Mouse (Mus musculus): ENCODE results near the gene Tnik. TPM values are rescaled to one million over a fixed set of nuclear protein-coding genes. Genes with fewer than 3 reads are reported as not detected.
A peak's percentile ranks its signal among the peaks of the same experiment; 100 is the strongest.

Tnik gene
- polyA plus RNA-seq, 1 experiment: 13.8 TPM

GRCm38 (mm10) chr3:28544345-28544869 is 281.4 kb downstream of the Tnik start:
- no peaks in the 10 kb centered on the region for H3K27me3 ChIP-seq (replicated peaks)
- no peak overlapping the region for H3K4me3 ChIP-seq (replicated peaks)
- peaks cover 97% of the 10 kb centered on the region for H3K36me3 ChIP-seq (replicated peaks; ENCODE audit: low read length)
- no peaks in the 10 kb centered on the region for H3K9me3 ChIP-seq
- no peak for TF ChIP-seq FLI1 (IDR thresholded peaks at IDR 0.05; ENCODE audit: low read length)
- no peak for TF ChIP-seq GATA1 (IDR thresholded peaks at IDR 0.05; ENCODE audit: borderline replicate concordance, low read length)
- H3K4me1 ChIP-seq: peaks cover 26% of the 10 kb centered on the region

GRCm38 (mm10) chr3:28547965-28548730 is 285.1 kb downstream of the Tnik start:
- Histone ChIP-seq H3K27me3 (replicated peaks) (no peaks in the 10 kb centered on the region), H3K4me3 (replicated peaks) (no peak overlapping the region), H3K9me3 (no peaks in the 10 kb centered on the region), H3K4me1 (peaks cover 46% of the 10 kb centered on the region), H3K36me3 (replicated peaks; ENCODE audit: low read length) (peaks cover 95% of the 10 kb centered on the region)
- TF ChIP-seq FLI1 (IDR thresholded peaks at IDR 0.05; ENCODE audit: low read length) (no peak), GATA1 (IDR thresholded peaks at IDR 0.05; ENCODE audit: borderline replicate concordance, low read length) (no peak)

- peaks cover 46% of the 10 kb centered on the region for H3K4me1 ChIP-seq
- TF ChIP-seq FLI1 (IDR thresholded peaks at IDR 0.05; ENCODE audit: low read length): no peak
- peaks cover 92% of the 10 kb centered on the region for H3K36me3 ChIP-seq (replicated peaks; ENCODE audit: low read length)
- H3K4me3 ChIP-seq (replicated peaks): no peak overlapping the region
- no peaks in the 10 kb centered on the region for H3K9me3 ChIP-seq
- no peaks in the 10 kb centered on the region for H3K27me3 ChIP-seq (replicated peaks)
These were observed 286.4 kb downstream of the Tnik start for GRCm38 (mm10) chr3:28549391-28549790.

- H3K4me3 ChIP-seq (replicated peaks): no peak overlapping the region
- H3K36me3 ChIP-seq (replicated peaks; ENCODE audit: low read length): peaks cover 92% of the 10 kb centered on the region
- H3K27me3 ChIP-seq (replicated peaks): no peaks in the 10 kb centered on the region
- no peaks in the 10 kb centered on the region for H3K9me3 ChIP-seq
- TF ChIP-seq GATA1 (IDR thresholded peaks at IDR 0.05; ENCODE audit: borderline replicate concordance, low read length) (no peak), FLI1 (IDR thresholded peaks at IDR 0.05; ENCODE audit: low read length) (no peak)
- H3K4me1 ChIP-seq: peaks cover 56% of the 10 kb centered on the region
These were observed 287.6 kb downstream of the Tnik start for GRCm38 (mm10) chr3:28550497-28551093.

- no peaks in the 10 kb centered on the region for H3K27me3 ChIP-seq (replicated peaks)
- TF ChIP-seq GATA1 (IDR thresholded peaks at IDR 0.05; ENCODE audit: borderline replicate concordance, low read length) (no peak), FLI1 (IDR thresholded peaks at IDR 0.05; ENCODE audit: low read length) (no peak)
- peaks cover 92% of the 10 kb centered on the region for H3K36me3 ChIP-seq (replicated peaks; ENCODE audit: low read length)
- H3K9me3 ChIP-seq: no peaks in the 10 kb centered on the region
- H3K4me3 ChIP-seq (replicated peaks): no peak overlapping the region
- H3K4me1 ChIP-seq: peaks cover 61% of the 10 kb centered on the region
These were observed 288.7 kb downstream of the Tnik start for GRCm38 (mm10) chr3:28551756-28552155.

- peaks cover 94% of the 10 kb centered on the region for H3K36me3 ChIP-seq (replicated peaks; ENCODE audit: low read length)
- TF ChIP-seq FLI1 (IDR thresholded peaks at IDR 0.05; ENCODE audit: low read length) (no peak), GATA1 (IDR thresholded peaks at IDR 0.05; ENCODE audit: borderline replicate concordance, low read length) (no peak)
- no peaks in the 10 kb centered on the region for H3K9me3 ChIP-seq
- H3K4me1 ChIP-seq: peaks cover 57% of the 10 kb centered on the region
- no peaks in the 10 kb centered on the region for H3K27me3 ChIP-seq (replicated peaks)
- H3K4me3 ChIP-seq (replicated peaks): no peak overlapping the region
These were observed 291.9 kb downstream of the Tnik start for GRCm38 (mm10) chr3:28554934-28555333.

GRCm38 (mm10) chr3:28555795-28556570 is 293.0 kb downstream of the Tnik start:
- no peaks in the 10 kb centered on the region for H3K27me3 ChIP-seq (replicated peaks)
- TF ChIP-seq GATA1 (IDR thresholded peaks at IDR 0.05; ENCODE audit: borderline replicate concordance, low read length): no peak
- no peak for TF ChIP-seq FLI1 (IDR thresholded peaks at IDR 0.05; ENCODE audit: low read length)
- peaks cover 95% of the 10 kb centered on the region for H3K36me3 ChIP-seq (replicated peaks; ENCODE audit: low read length)
- H3K4me1 ChIP-seq: peaks cover 50% of the 10 kb centered on the region
- no peak overlapping the region for H3K4me3 ChIP-seq (replicated peaks)
- H3K9me3 ChIP-seq: no peaks in the 10 kb centered on the region

- TF ChIP-seq FLI1 (IDR thresholded peaks at IDR 0.05; ENCODE audit: low read length): no peak
- no peak for TF ChIP-seq GATA1 (IDR thresholded peaks at IDR 0.05; ENCODE audit: borderline replicate concordance, low read length)
These were observed 295.4 kb downstream of the Tnik start for GRCm38 (mm10) chr3:28558328-28558871.

GRCm38 (mm10) chr3:28561408-28561807 is 298.4 kb downstream of the Tnik start:
- Histone ChIP-seq H3K9me3 (no peaks in the 10 kb centered on the region), H3K4me3 (replicated peaks) (no peak overlapping the region), H3K27me3 (replicated peaks) (no peaks in the 10 kb centered on the region), H3K4me1 (peaks cover 26% of the 10 kb centered on the region), H3K36me3 (replicated peaks; ENCODE audit: low read length) (peaks cover 98% of the 10 kb centered on the region)
- TF ChIP-seq FLI1 (IDR thresholded peaks at IDR 0.05; ENCODE audit: low read length) (no peak), GATA1 (IDR thresholded peaks at IDR 0.05; ENCODE audit: borderline replicate concordance, low read length) (no peak)

More at GRCm38 (mm10) chr3:28558328-28558871, 295.4 kb downstream of the Tnik start:
- Histone ChIP-seq H3K36me3 (replicated peaks; ENCODE audit: low read length) (peaks cover 97% of the 10 kb centered on the region), H3K4me1 (peaks cover 37% of the 10 kb centered on the region), H3K27me3 (replicated peaks) (no peaks in the 10 kb centered on the region), H3K9me3 (no peaks in the 10 kb centered on the region), H3K4me3 (replicated peaks) (peak overlapping the region; percentile 5)
